Mouse (Mus musculus): Measurements from ENCODE around the gene BC053393. TPM values are rescaled to one million over a fixed set of nuclear protein-coding genes. Genes with fewer than 3 reads are reported as not detected.
"Not testable (repeated sequence)": the region's sequence is repeated elsewhere in the genome, so short reads cannot be mapped to it uniquely, and the experiment has no call there.

BC053393 gene
- total RNA-seq, 2 experiments from 2014 or later, result not detected

- Histone ChIP-seq H3K4me3 (no peak overlapping the region), H3K27ac (no peak overlapping the region)
- DNase-seq (ENCODE audit: extremely low spot score in 1 of 2, low spot score in 2 of 2), result no peak
- TF ChIP-seq CTCF (IDR thresholded peaks at IDR 0.05), result no peak
- intact Hi-C loops (cut with DNase I), result no loop called here
These were observed 9.1 kb downstream of the BC053393 start for GRCm38 (mm10) chr11:46580428-46580827.

DNA sequence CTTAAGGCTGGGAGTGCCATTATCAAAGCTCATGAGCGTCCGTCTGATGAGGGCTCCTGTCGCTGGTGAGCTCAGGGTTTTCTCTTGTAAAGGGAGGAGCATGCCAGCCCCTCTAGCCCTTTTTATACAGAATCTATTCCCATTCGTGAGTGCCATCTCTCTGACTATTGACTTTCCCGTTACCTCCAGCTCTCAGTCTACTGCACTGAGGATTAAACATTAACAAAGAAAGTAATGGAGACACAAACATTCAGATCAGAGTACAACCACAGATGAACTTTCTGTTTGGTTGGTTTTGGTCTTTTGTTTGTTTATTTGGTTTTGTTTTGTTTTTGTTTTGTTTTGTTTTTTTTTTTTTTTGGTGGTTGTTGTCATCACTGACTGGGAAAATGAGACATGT, 11.4 kb downstream of the BC053393 start:
- Histone ChIP-seq H3K27ac (no peak overlapping the region), H3K4me3 (no peak overlapping the region)
- no peak for TF ChIP-seq CTCF (IDR thresholded peaks at IDR 0.05)
- intact Hi-C loops (cut with DNase I), result no loop called here
- DNase-seq (ENCODE audit: extremely low spot score in 1 of 2, low spot score in 2 of 2), result no peak

GRCm38 (mm10) chr11:46592416-46592815, 21.1 kb downstream of the BC053393 start:
- Histone ChIP-seq H3K27ac (no peak overlapping the region), H3K4me3 (no peak overlapping the region)
- TF ChIP-seq CTCF (IDR thresholded peaks at IDR 0.05), result no peak
- intact Hi-C loops (cut with DNase I), result no loop called here
- no peak for DNase-seq (ENCODE audit: extremely low spot score in 1 of 2, low spot score in 2 of 2)

- no peak overlapping the region for H3K27ac ChIP-seq
- no peak for DNase-seq (ENCODE audit: extremely low spot score in 1 of 2, low spot score in 2 of 2)
- TF ChIP-seq CTCF (IDR thresholded peaks at IDR 0.05), result no peak
- no peak overlapping the region for H3K4me3 ChIP-seq
- intact Hi-C loops (cut with DNase I), result no loop called here
These were observed 48.6 kb downstream of the BC053393 start for GRCm38 (mm10) chr11:46619929-46620328.

GRCm38 (mm10) chr11:46620414-46621168, 49.3 kb downstream of the BC053393 start:
- TF ChIP-seq CTCF (IDR thresholded peaks at IDR 0.05), result no peak
- intact Hi-C loops (cut with DNase I), result no loop called here

GRCm38 (mm10) chr11:46629211-46629795, 58.0 kb downstream of the BC053393 start, which contains the start of gene Dppa1:
Gene Dppa1, minus strand, starts transcription at chr11:46629261.
- intact Hi-C loops (cut with DNase I), result no loop called here
- Histone ChIP-seq H3K4me3 (no peak within 1 kb of the TSS), H3K27ac (no peak within 1 kb of the TSS)
- no peak for TF ChIP-seq CTCF (IDR thresholded peaks at IDR 0.05)
- DNase-seq (ENCODE audit: extremely low spot score in 1 of 2, low spot score in 2 of 2), result no peak

More at GRCm38 (mm10) chr11:46620414-46621168, 49.3 kb downstream of the BC053393 start:
- Histone ChIP-seq H3K27ac (no peak overlapping the region), H3K4me3 (no peak overlapping the region)
- no peak for DNase-seq (ENCODE audit: extremely low spot score in 1 of 2, low spot score in 2 of 2)

DNA sequence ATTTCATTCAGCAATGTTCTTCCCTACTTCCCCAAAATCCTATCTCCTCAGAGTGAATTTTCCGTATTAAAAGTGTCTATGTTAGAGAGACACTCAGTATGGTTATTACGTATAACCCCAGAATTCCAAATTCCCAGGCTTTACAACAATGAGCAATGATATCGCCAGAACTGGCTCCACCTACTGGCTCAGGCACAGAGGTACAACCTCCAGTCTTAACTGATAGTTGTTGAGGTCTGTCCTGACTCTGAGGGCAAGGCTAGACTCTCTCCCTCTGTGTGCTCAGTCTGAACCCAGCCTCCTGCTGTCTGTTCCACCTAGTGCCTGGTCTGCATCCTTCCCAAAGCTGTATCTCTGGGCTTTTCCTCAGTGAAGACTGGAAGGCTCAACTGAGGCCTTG, 60.3 kb downstream of the BC053393 start:
- Histone ChIP-seq H3K27ac (no peak overlapping the region), H3K4me3 (no peak overlapping the region)
- intact Hi-C loops (cut with DNase I), result loop anchor here (2.0 to 10.0 kb wide), 2 partner anchors 185 to 367 kb away; no protein-coding TSS in a partner anchor
- peak; percentile 72 for TF ChIP-seq CTCF (IDR thresholded peaks at IDR 0.05)
- peak; percentile 23 to 24 for DNase-seq (ENCODE audit: extremely low spot score in 1 of 2, low spot score in 2 of 2)

GRCm38 (mm10) chr11:46635516-46635915, 64.2 kb downstream of the BC053393 start:
- DNase-seq (ENCODE audit: extremely low spot score in 1 of 2, low spot score in 2 of 2); H3K4me3 ChIP-seq; H3K27ac ChIP-seq: not testable (repeated sequence)
- intact Hi-C loops (cut with DNase I), result loop anchor here (10.0 kb wide), 1 partner anchor 371 kb away; no protein-coding TSS in a partner anchor

DNA sequence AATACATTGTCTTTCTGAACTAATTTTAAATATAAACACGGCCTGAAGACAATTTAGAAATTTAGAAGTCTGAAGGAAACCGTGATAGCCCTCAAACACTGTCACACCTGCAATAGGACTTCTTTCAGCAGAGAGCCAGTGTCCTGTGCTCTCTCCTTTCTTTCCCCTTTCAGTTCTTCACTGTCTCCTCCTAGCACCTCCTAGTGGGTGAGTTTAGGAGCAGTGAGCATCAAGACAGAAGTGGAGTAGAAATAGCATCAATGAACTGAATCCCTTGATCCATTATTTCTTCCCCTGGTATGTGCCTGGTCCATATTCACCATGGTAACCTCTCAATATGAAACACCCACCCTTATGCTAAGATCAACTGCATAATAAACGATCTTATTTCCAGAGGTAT, 65.2 kb downstream of the BC053393 start:
- DNase-seq (ENCODE audit: extremely low spot score in 1 of 2, low spot score in 2 of 2), result no peak
- Histone ChIP-seq H3K27ac (no peak overlapping the region), H3K4me3 (no peak overlapping the region)
- TF ChIP-seq CTCF (IDR thresholded peaks at IDR 0.05), result no peak; the same call in 1 of the 2 replicates
- intact Hi-C loops (cut with DNase I), result loop anchor here (10.0 kb wide), 1 partner anchor 372 kb away; no protein-coding TSS in a partner anchor

Other genes starting within 250 kb of the BC053393 start
- gene Itk, start 182.0 kb upstream of the BC053393 start, total RNA-seq (2021), result under 1 TPM; 0.16 to 0.23 TPM
- not detected for gene Fam71b, start 175.0 kb upstream of the BC053393 start, total RNA-seq (2021)
- gene Med7, start 134.6 kb upstream of the BC053393 start, total RNA-seq (2021), result 10 to 100 TPM; 32.9 to 34.2 TPM
- gene Havcr2, start 116.6 kb upstream of the BC053393 start, total RNA-seq (2021), result 1 to 10 TPM; 2.1 to 2.2 TPM
- gene Gm12169, start 47.3 kb upstream of the BC053393 start, total RNA-seq (2021), result not detected
- under 1 TPM in 1 of 2 experiments, not detected in 1; 0.47 TPM for gene Dppa1, start 57.7 kb downstream of the BC053393 start, total RNA-seq (2021)
- not detected for gene Timd2, start 135.5 kb downstream of the BC053393 start, total RNA-seq (2021)
- gene Havcr1, start 163.5 kb downstream of the BC053393 start, total RNA-seq (2021), result not detected
- gene Timd4, start 239.3 kb downstream of the BC053393 start, total RNA-seq (2021), result not detected

Data from left cerebral cortex, adult 2 months (tissue).